Mouse (Mus musculus): Measurements from ENCODE around the gene Ankrd44. TPM values are rescaled to one million over a fixed set of nuclear protein-coding genes. Genes with fewer than 3 reads are reported as not detected.

Ankrd44 gene
- total and polyA plus RNA-seq, 3 experiments = 12.7 to 23.0 (median 19.8) TPM

- Histone ChIP-seq H3K36me3 (replicated peaks in 1 of 2; ENCODE audit: control insufficient read depth in 1 of 2, insufficient read depth in 1 of 2, low read length in 1 of 2) (peaks cover 15 to 50% of the 10 kb centered on the region in 2 experiments), H3K27me3 (replicated peaks) (no peaks in the 10 kb centered on the region), H3K27ac (ENCODE audit: insufficient read depth, low read depth) (no peak overlapping the region), H3K4me2 (ENCODE audit: insufficient read depth, low read depth, poor library complexity, severe bottlenecking) (no peak overlapping the region), H3K79me2 (replicated peaks; ENCODE audit: control insufficient read depth, extremely low read depth, insufficient read depth, poor library complexity, severe bottlenecking) (no peaks in the 10 kb centered on the region), H3K4me3 (replicated peaks in 1 of 3; ENCODE audit: low read depth in 2 of 3, low read length in 2 of 3, poor library complexity in 1 of 3) (no peak overlapping the region), H3K9ac (ENCODE audit: insufficient read depth, low read depth) (no peak overlapping the region), H3K9me3 (replicated peaks; ENCODE audit: low read length) (no peaks in the 10 kb centered on the region), H3K4me1 (ENCODE audit: control insufficient read depth in 1 of 2, insufficient read depth in 2 of 2) (no peaks in the 10 kb centered on the region)
- TF ChIP-seq CTCF (conservative IDR thresholded peaks at IDR 0.05 in 1 of 2, IDR thresholded peaks at IDR 0.05 in 1 of 2; ENCODE audit: low read depth in 2 of 2, low read length in 2 of 2) (no peak), MEF2A (IDR thresholded peaks at IDR 0.05; ENCODE audit: borderline replicate concordance, low read depth, low read length) (no peak), NRF1 (IDR thresholded peaks at IDR 0.05; ENCODE audit: low read depth, low read length) (no peak), KAT2A (IDR thresholded peaks at IDR 0.05; ENCODE audit: insufficient replicate concordance, low read length) (no peak), NELFE (IDR thresholded peaks at IDR 0.05; ENCODE audit: low read depth, low read length) (no peak), E2F4 (IDR thresholded peaks at IDR 0.05; ENCODE audit: insufficient replicate concordance, low read depth, low read length) (no peak), RCOR1 (conservative IDR thresholded peaks at IDR 0.05; ENCODE audit: low read depth, low read length) (no peak), ZNF384 (IDR thresholded peaks at IDR 0.05; ENCODE audit: low read depth, low read length) (no peak), CHD1 (IDR thresholded peaks at IDR 0.05; ENCODE audit: low read depth, low read length) (no peak), USF2 (conservative IDR thresholded peaks at IDR 0.05; ENCODE audit: low read depth, low read length) (no peak), ZKSCAN1 (IDR thresholded peaks at IDR 0.05; ENCODE audit: borderline replicate concordance, low read depth, low read length) (no peak), BHLHE40 (IDR thresholded peaks at IDR 0.05; ENCODE audit: low read depth, low read length) (no peak), UBTF (IDR thresholded peaks at IDR 0.05; ENCODE audit: low read depth, low read length) (no peak), TBP (conservative IDR thresholded peaks at IDR 0.05; ENCODE audit: low read depth, low read length) (no peak), MXI1 (IDR thresholded peaks at IDR 0.05; ENCODE audit: low read depth, low read length) (no peak), MAX (IDR thresholded peaks at IDR 0.05; ENCODE audit: low read length) (no peak), IRF4 (IDR thresholded peaks at IDR 0.05; ENCODE audit: low read depth, low read length) (no peak)
- dilution Hi-C loops (cut with MboI; ENCODE audit: extremely low pct_ligation_motif_present, extremely low pct_unique_long_range_greater_than_20kb, low sequenced_read_pairs) (no loop called here), in situ Hi-C loops (cut with MboI; ENCODE audit: low pct_ligation_motif_present, low pct_unique_long_range_greater_than_20kb, low sequenced_read_pairs) (no loop called here)
- DNase-seq (ENCODE audit: extremely low read depth) = no peak
These were observed 168.9 kb downstream of the Ankrd44 start for GRCm38 (mm10) chr1:54757291-54757690.

DNA sequence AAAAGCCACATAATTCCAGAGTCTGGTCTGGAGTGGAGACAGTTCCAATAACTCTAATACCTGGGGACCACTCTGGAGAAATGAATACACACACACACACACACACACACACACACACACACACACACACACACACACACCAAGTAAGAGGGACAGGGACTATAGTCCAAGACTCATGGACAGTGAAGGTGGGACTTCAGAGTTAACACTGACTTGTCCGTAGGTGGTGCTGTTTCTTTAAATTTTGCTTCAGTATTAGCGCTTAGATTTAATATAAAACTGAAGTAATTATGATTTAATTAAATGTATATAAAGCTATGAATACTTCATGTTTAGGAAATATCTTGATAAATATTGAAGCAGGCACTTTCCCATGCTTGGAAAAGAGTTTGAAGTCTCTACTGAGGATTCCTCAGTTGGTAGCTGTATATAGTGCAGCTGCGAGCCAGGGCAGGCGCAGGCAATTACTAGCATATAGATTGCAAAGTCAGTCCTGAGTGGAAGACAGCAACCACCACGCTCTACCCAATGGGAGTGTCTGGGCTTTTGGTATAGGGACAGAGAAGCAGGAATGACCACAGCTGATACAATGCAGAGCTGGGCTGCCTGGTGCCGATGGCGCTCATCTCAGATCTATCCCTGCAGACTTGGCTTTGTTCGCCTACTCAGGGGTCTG is 170.4 kb downstream of the Ankrd44 start:
- no peaks in the 10 kb centered on the region for H3K9me3 ChIP-seq (replicated peaks; ENCODE audit: low read length)
- no peak overlapping the region for H3K4me2 ChIP-seq (ENCODE audit: insufficient read depth, low read depth, poor library complexity, severe bottlenecking)
- DNase-seq (ENCODE audit: extremely low read depth) = no peak
- no peak overlapping the region for H3K4me3 ChIP-seq (replicated peaks in 1 of 3; ENCODE audit: low read depth in 2 of 3, low read length in 2 of 3, poor library complexity in 1 of 3)
- H3K9ac ChIP-seq (ENCODE audit: insufficient read depth, low read depth) = no peak overlapping the region
- in situ Hi-C loops (cut with MboI; ENCODE audit: low pct_ligation_motif_present, low pct_unique_long_range_greater_than_20kb, low sequenced_read_pairs) = no loop called here
- dilution Hi-C loops (cut with MboI; ENCODE audit: extremely low pct_ligation_motif_present, extremely low pct_unique_long_range_greater_than_20kb, low sequenced_read_pairs) = no loop called here
- peak; percentile 42 for TF ChIP-seq SMC3 (IDR thresholded peaks at IDR 0.05; ENCODE audit: low read depth, low read length)
- TF ChIP-seq ZC3H11A (IDR thresholded peaks at IDR 0.05; ENCODE audit: low read depth, low read length) = no peak
- TF ChIP-seq ZKSCAN1 (IDR thresholded peaks at IDR 0.05; ENCODE audit: borderline replicate concordance, low read depth, low read length) = no peak
- no peak for TF ChIP-seq KAT2A (IDR thresholded peaks at IDR 0.05; ENCODE audit: insufficient replicate concordance, low read length)
- peak; percentile 63 for TF ChIP-seq RAD21 (IDR thresholded peaks at IDR 0.05; ENCODE audit: low read depth, low read length)
- no peak for TF ChIP-seq ZMIZ1 (IDR thresholded peaks at IDR 0.05; ENCODE audit: low read depth, low read length)
- no peak for TF ChIP-seq MXI1 (IDR thresholded peaks at IDR 0.05; ENCODE audit: low read depth, low read length)
- no peak for TF ChIP-seq RCOR1 (conservative IDR thresholded peaks at IDR 0.05; ENCODE audit: low read depth, low read length)
- no peak for TF ChIP-seq USF1 (IDR thresholded peaks at IDR 0.05; ENCODE audit: low read depth, low read length)
- peak in 1 of 2 experiments; percentile 55; a peak in 2 of 4 replicates for TF ChIP-seq CTCF (conservative IDR thresholded peaks at IDR 0.05 in 1 of 2, IDR thresholded peaks at IDR 0.05 in 1 of 2; ENCODE audit: low read depth in 2 of 2, low read length in 2 of 2)
- TF ChIP-seq POLR2A (IDR thresholded peaks at IDR 0.05; ENCODE audit: low read depth, low read length) = no peak
- no peaks in the 10 kb centered on the region for H3K4me1 ChIP-seq (ENCODE audit: control insufficient read depth in 1 of 2, insufficient read depth in 2 of 2)
- H3K27ac ChIP-seq (ENCODE audit: insufficient read depth, low read depth) = no peak overlapping the region
- H3K79me2 ChIP-seq (replicated peaks; ENCODE audit: control insufficient read depth, extremely low read depth, insufficient read depth, poor library complexity, severe bottlenecking) = no peaks in the 10 kb centered on the region
- H3K36me3 ChIP-seq (replicated peaks in 1 of 2; ENCODE audit: control insufficient read depth in 1 of 2, insufficient read depth in 1 of 2, low read length in 1 of 2) = peaks cover 8 to 45% of the 10 kb centered on the region in 2 experiments
- no peaks in the 10 kb centered on the region for H3K27me3 ChIP-seq (replicated peaks)

Measured in CH12.LX (cell line).